11 mouse cellular contexts compared by ENCODE assay signal in genomic region chr4:10290326-10290725, GRCm38 (mm10).
DNase-seq lines count a peak whose midpoint lies in the region; ATAC-seq and TF ChIP-seq lines count a peak whose summit lies in the region.
"Had no signal": no experiment of that assay in that cellular context is flagged by ENCODE, and none has a peak within 500 bp of the region (broad histone marks: within the 10 kb centered on the region; RNA-seq: fewer than 3 reads in every experiment).

No protein-coding gene starts in this region.

- no peaks in the 10 kb centered on the region for H3K79me2 ChIP-seq in CH12.LX (replicated peaks; ENCODE audit: control insufficient read depth, extremely low read depth, insufficient read depth, poor library complexity, severe bottlenecking)

- in situ Hi-C loops in CH12.LX (cut with MboI; ENCODE audit: low pct_ligation_motif_present, low pct_unique_long_range_greater_than_20kb, low sequenced_read_pairs) = loop anchor here (25.0 kb wide), 1 partner anchor 272 kb away; no protein-coding TSS in a partner anchor

- H3K4me3 ChIP-seq in CH12.LX (replicated peaks in 1 of 3; ENCODE audit: low read depth in 2 of 3, low read length in 2 of 3, poor library complexity in 1 of 3) = no peak overlapping the region
- no peak overlapping the region for H3K4me3 ChIP-seq in embryonic facial prominence, embryonic 14.5 days (ENCODE audit: low read depth, low read length)
- no peak overlapping the region for H3K4me3 ChIP-seq in forebrain, embryonic 12.5 days (replicated peaks)
- H3K4me3 ChIP-seq: embryonic facial prominence, embryonic 15.5 days had no signal

- H3K4me1 ChIP-seq in CH12.LX (ENCODE audit: control insufficient read depth in 1 of 2, insufficient read depth in 2 of 2) = peaks cover 3 to 11% of the 10 kb centered on the region in 2 experiments; a peak in 3 of 4 replicates
- 0 out of 2 replicates have a peak, but pooled peaks cover 2% of the 10 kb centered on the region for H3K4me1 ChIP-seq in embryonic facial prominence, embryonic 14.5 days (ENCODE audit: control insufficient read depth, insufficient read depth, low read length)
- no peaks in the 10 kb centered on the region for H3K4me1 ChIP-seq in forebrain, embryonic 12.5 days
- H3K4me1 ChIP-seq: embryonic facial prominence, embryonic 15.5 days had no signal

- H3K27me3 ChIP-seq in CH12.LX (replicated peaks) = no peaks in the 10 kb centered on the region
- H3K27me3 ChIP-seq in embryonic facial prominence, embryonic 14.5 days (replicated peaks; ENCODE audit: control insufficient read depth, insufficient read depth, low read length) = no peaks in the 10 kb centered on the region
- no peaks in the 10 kb centered on the region for H3K27me3 ChIP-seq in forebrain, embryonic 12.5 days
- H3K27me3 ChIP-seq: embryonic facial prominence, embryonic 15.5 days had no signal

- H3K9ac ChIP-seq in CH12.LX (ENCODE audit: insufficient read depth, low read depth) = no peak overlapping the region
- no peak overlapping the region for H3K9ac ChIP-seq in embryonic facial prominence, embryonic 14.5 days (ENCODE audit: low read depth, low read length)
- no peak overlapping the region for H3K9ac ChIP-seq in forebrain, embryonic 12.5 days
- H3K9ac ChIP-seq: embryonic facial prominence, embryonic 15.5 days had no signal

- TF ChIP-seq POLR2A in CH12.LX (IDR thresholded peaks at IDR 0.05; ENCODE audit: low read depth, low read length) = no peak

- H3K27ac ChIP-seq in CH12.LX (ENCODE audit: insufficient read depth, low read depth) = no peak overlapping the region
- H3K27ac ChIP-seq in embryonic facial prominence, embryonic 14.5 days (replicated peaks; ENCODE audit: low read depth, low read length) = no peak overlapping the region
- H3K27ac ChIP-seq in forebrain, embryonic 12.5 days = no peak overlapping the region
- H3K27ac ChIP-seq: embryonic facial prominence, embryonic 15.5 days had no signal

- dilution Hi-C loops in CH12.LX (cut with MboI; ENCODE audit: extremely low pct_ligation_motif_present, extremely low pct_unique_long_range_greater_than_20kb, low sequenced_read_pairs) = no loop called here

- TF ChIP-seq RAD21 in CH12.LX (IDR thresholded peaks at IDR 0.05; ENCODE audit: low read depth, low read length) = peak; percentile 83

- DNase-seq in embryo, embryonic 10 days (ENCODE audit: low spot score) = peak; percentile 61
- no peak for DNase-seq in embryo, embryonic 9.5 days (ENCODE audit: extremely low spot score)
- DNase-seq in layer of hippocampus, adult 11-12 months (ENCODE audit: low spot score) = peak; percentile 11
- no peak for DNase-seq in layer of hippocampus, adult 9-11 months
- peak; percentile 65 for DNase-seq in CH12.LX (ENCODE audit: extremely low read depth)
- DNase-seq in embryonic facial prominence, embryonic 14.5 days (ENCODE audit: low spot score) = peak; percentile 39
- DNase-seq in urinary bladder, postnatal 36 days (ENCODE audit: low spot score in 2 of 2) = no peak
- DNase-seq: gastrocnemius, postnatal 14 days had no signal

- peak in 1 of 2 experiments; percentile 72; a peak in 2 of 4 replicates for TF ChIP-seq CTCF in CH12.LX (conservative IDR thresholded peaks at IDR 0.05 in 1 of 2, IDR thresholded peaks at IDR 0.05 in 1 of 2; ENCODE audit: low read depth in 2 of 2, low read length in 2 of 2)

- WGBS in embryonic facial prominence, embryonic 14.5 days = 82% methylated on average over 3 of the region's 3 CpGs
- 75% methylated on average over 3 of the region's 3 CpGs for WGBS in forebrain, embryonic 12.5 days

- no peak for TF ChIP-seq EP300 in CH12.LX (IDR thresholded peaks at IDR 0.05; ENCODE audit: low read length)

- no peaks in the 10 kb centered on the region for H3K9me3 ChIP-seq in CH12.LX (replicated peaks; ENCODE audit: low read length)
- H3K9me3 ChIP-seq in embryonic facial prominence, embryonic 14.5 days (ENCODE audit: control insufficient read depth, low read length) = no peaks in the 10 kb centered on the region
- H3K9me3 ChIP-seq in forebrain, embryonic 12.5 days = no peaks in the 10 kb centered on the region
- H3K9me3 ChIP-seq: embryonic facial prominence, embryonic 15.5 days had no signal

- H3K36me3 ChIP-seq in CH12.LX (replicated peaks in 1 of 2; ENCODE audit: control insufficient read depth in 1 of 2, insufficient read depth in 1 of 2, low read length in 1 of 2) = no peaks in the 10 kb centered on the region
- no peaks in the 10 kb centered on the region for H3K36me3 ChIP-seq in embryonic facial prominence, embryonic 14.5 days (ENCODE audit: control insufficient read depth, insufficient read depth, low read length)
- H3K36me3 ChIP-seq in forebrain, embryonic 12.5 days (replicated peaks) = no peaks in the 10 kb centered on the region
- H3K36me3 ChIP-seq: embryonic facial prominence, embryonic 15.5 days had no signal

- ATAC-seq in embryonic facial prominence, embryonic 14.5 days (ENCODE audit: low read depth) = no peak
- no peak for ATAC-seq in forebrain, embryonic 12.5 days (ENCODE audit: low FRiP score)
- ATAC-seq: inflammation-experienced regulatory T-cells, adult 6 months had no signal

- peak overlapping the region; percentile 50; the same call in 1 of the 2 replicates for H3K4me2 ChIP-seq in CH12.LX (ENCODE audit: insufficient read depth, low read depth, poor library complexity, severe bottlenecking)
- H3K4me2 ChIP-seq in embryonic facial prominence, embryonic 14.5 days (ENCODE audit: low read depth, low read length) = no peak overlapping the region
- H3K4me2 ChIP-seq in forebrain, embryonic 12.5 days = no peak overlapping the region
- H3K4me2 ChIP-seq: embryonic facial prominence, embryonic 15.5 days had no signal

TF ChIP-seq in CH12.LX, 34 proteins besides CTCF, POLR2A, EP300 and RAD21:
- TF ChIP-seq JUND (conservative IDR thresholded peaks at IDR 0.05; ENCODE audit: low read depth, low read length) (no peak), SMC3 (IDR thresholded peaks at IDR 0.05; ENCODE audit: low read depth, low read length) (peak; percentile 72)
TF ChIP-seq in CH12.LX: peak in this region for 1.

Comparison
In these comparisons a context has a peak if more than half of its experiments do, and no peak if none do; other contexts are left out.
1. DNase-seq: peak in embryo, embryonic 10 days (single experiment), layer of hippocampus, adult 11-12 months (single experiment), CH12.LX (single experiment) and embryonic facial prominence, embryonic 14.5 days (single experiment); none in embryo, embryonic 9.5 days (single experiment), layer of hippocampus, adult 9-11 months (single experiment) and urinary bladder, postnatal 36 days (0 of 2).